Mouse (Mus musculus): Measurements from ENCODE around the gene Vmn2r79. TPM values are rescaled to one million over a fixed set of nuclear protein-coding genes. Genes with fewer than 3 reads are reported as not detected.
"Not testable (repeated sequence)": the region's sequence is repeated elsewhere in the genome, so short reads cannot be mapped to it uniquely, and the experiment has no call there.

Gene Vmn2r79
- not detected in 2 replicates for polyA plus RNA-seq (2015; fragmentation: Nextera tagmentation; extraction: Ambion mirVana)

DNA sequence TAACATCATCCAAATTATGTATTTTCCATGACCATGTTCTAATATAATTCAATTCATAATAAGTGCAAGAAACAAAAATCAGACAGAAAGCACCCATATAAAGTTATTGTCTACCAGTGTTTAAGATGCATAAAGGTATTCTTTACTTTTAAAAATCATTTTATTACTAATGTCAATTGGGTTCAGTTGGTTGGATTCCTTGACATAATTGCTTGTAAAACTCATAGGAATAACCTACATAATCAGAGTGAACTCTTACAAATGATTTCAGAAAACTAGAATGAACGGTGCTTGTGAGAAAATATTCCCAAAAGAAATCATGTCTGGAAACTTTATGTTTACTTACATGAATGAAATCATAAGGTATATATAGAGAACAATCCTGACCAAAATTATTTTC, at the start of gene Vmn2r79:
Vmn2r79 (plus strand) TSS at position 301 of the 400 bp plus-strand sequence.
- not testable (repeated sequence) for DNase-seq (ENCODE audit: low spot score)

DNA sequence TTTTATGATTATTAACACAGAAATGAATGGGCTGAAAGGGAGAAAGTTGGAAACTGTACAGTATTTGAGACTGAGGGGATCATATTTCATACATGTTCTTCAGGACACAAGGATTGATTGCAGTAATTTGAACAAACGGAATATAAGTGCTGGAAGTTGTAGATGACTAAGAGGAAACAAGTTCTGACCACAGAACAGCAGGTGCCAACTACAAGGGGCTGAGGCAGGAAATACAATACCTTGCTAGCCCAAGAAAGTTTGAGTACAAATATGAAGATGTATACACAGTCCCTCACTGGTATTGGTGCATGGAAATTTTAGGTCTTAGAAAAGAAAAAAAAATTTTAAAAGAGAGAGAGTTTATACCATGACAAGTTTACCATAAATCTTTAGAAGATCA, 1.2 kb upstream of the Vmn2r79 start:
- no peak for DNase-seq (ENCODE audit: low spot score)

DNA sequence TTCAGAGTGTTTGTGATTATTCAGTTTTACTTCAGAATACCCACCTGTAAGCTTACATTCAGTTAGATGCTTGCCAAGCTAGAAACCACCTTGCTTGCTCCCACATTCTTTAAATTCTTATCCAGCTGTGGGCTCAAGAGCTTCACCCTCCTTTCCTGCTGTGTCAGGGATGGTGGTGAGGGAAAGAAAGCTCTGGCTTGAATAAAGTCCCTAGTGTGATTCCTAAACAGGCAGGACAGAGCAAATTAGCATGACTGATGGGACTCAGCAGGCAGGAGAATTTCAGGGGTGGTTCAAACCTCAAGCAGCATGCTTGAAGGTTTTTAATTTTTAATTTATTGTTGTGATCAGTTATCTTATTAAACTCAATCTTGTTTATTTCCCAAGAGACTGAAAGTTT, 30.6 kb downstream of the Vmn2r79 start:
- not testable (repeated sequence) for DNase-seq (ENCODE audit: low spot score)

DNA sequence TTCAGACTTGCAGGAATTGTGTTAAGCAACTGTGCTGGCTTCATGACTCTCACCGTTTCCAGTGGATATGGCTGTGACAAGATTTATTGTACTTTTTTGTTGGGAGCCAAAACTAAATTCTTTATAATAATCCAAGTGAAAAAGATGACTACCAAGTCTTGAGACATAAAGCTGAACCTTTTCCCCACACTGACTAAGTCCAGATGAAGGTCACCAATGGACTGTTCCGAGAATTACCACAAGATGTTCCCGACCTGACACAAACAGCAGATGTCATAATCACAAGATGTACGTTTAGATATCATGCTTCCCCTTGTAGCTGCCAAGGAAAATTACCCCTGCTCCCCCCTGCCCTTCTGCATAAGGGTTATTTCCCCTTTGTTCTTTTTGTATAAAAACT, 67.7 kb downstream of the Vmn2r79 start:
- no peak for DNase-seq (ENCODE audit: low spot score)

Other genes starting within 250 kb of the Vmn2r79 start
- gene Folh1, start 220.2 kb upstream of the Vmn2r79 start, polyA plus RNA-seq (2015; fragmentation: Nextera tagmentation; extraction: Ambion mirVana): 0.06 and 0.16 TPM in 2 replicates
- not detected in 2 replicates for gene Vmn2r77, start 201.1 kb upstream of the Vmn2r79 start, polyA plus RNA-seq (2015; fragmentation: Nextera tagmentation; extraction: Ambion mirVana)
- not detected in 2 replicates for gene Vmn2r78, start 81.0 kb upstream of the Vmn2r79 start, polyA plus RNA-seq (2015; fragmentation: Nextera tagmentation; extraction: Ambion mirVana)
- 0.36 and 0.53 TPM in 2 replicates for gene Nox4, start 250.0 kb downstream of the Vmn2r79 start, polyA plus RNA-seq (2015; fragmentation: Nextera tagmentation; extraction: Ambion mirVana)

Measured in thymus, postnatal 0 days (tissue).